Mouse (Mus musculus): Measurements from ENCODE around the gene Pin4.

GRCm38 (mm10) chrX:102076886-102077765, 42.1 kb upstream of the Pin4 start:
- no peak for TF ChIP-seq CTCF (IDR thresholded peaks at IDR 0.05; ENCODE audit: control insufficient read depth, insufficient read depth, low read length)
- no peak for TF ChIP-seq POLR2A (IDR thresholded peaks at IDR 0.05; ENCODE audit: borderline replicate concordance, control insufficient read depth, low read depth, low read length)
